Mouse (Mus musculus): ENCODE data around the gene Ctbp1. TPM values are rescaled to one million over a fixed set of nuclear protein-coding genes. Genes with fewer than 3 reads are reported as not detected.

Ctbp1 gene
- total and polyA plus RNA-seq, 2 experiments from 2014 or later, result 364 to 415 TPM

GRCm38 (mm10) chr5:33293796-33294430, 19.1 kb upstream of the Ctbp1 start:
- H3K36me3 ChIP-seq (ENCODE audit: insufficient read depth, low read length), result no peaks in the 10 kb centered on the region
- TF ChIP-seq CTCF (IDR thresholded peaks at IDR 0.05), result no peak
- H3K27ac ChIP-seq (ENCODE audit: low read depth, low read length), result no peak overlapping the region
- H3K4me1 ChIP-seq (ENCODE audit: insufficient read depth, low read length), result no peaks in the 10 kb centered on the region
- no peaks in the 10 kb centered on the region for H3K9me3 ChIP-seq (ENCODE audit: low read length)
- H3K4me3 ChIP-seq (ENCODE audit: low read depth, low read length), result no peak overlapping the region
- 35% methylated on average over 16 of the region's 16 CpGs for WGBS
- DNase-seq (ENCODE audit: low spot score) (peak; percentile 23), ATAC-seq (ENCODE audit: low FRiP score) (no peak)
- no peak overlapping the region for H3K9ac ChIP-seq (replicated peaks; ENCODE audit: low read length, poor library complexity, severe bottlenecking)
- H3K27me3 ChIP-seq (ENCODE audit: insufficient read depth, low read length), result no peaks in the 10 kb centered on the region
- H3K4me2 ChIP-seq (ENCODE audit: low read depth, low read length, poor library complexity, severe bottlenecking), result no peak overlapping the region

DNA sequence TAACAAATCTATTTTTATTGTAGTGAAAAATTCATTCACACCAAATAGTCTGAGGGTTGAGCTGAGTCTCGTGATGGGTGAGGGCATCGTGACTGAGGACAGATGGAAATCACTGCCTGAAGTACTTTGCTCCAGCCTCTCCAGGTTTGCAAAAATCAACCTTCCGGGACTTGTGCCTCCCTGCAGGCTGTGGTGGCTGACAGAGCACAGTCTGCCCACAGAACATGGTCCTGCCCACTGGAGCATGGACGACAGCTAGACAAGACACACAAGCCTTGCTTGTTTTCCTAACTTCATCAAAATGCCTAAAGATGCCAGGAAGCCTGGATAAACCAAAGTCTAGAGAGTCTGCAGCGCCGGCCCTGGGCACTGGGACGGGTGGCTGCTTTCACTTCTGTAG, 9.2 kb upstream of the Ctbp1 start:
- no peaks in the 10 kb centered on the region for H3K36me3 ChIP-seq (ENCODE audit: insufficient read depth, low read length)
- WGBS, result 60% methylated on average over 7 of the region's 7 CpGs
- no peak for DNase-seq (ENCODE audit: low spot score)
- H3K9me3 ChIP-seq (ENCODE audit: low read length), result no peaks in the 10 kb centered on the region
- no peak overlapping the region for H3K4me2 ChIP-seq (ENCODE audit: low read depth, low read length, poor library complexity, severe bottlenecking)
- TF ChIP-seq CTCF (IDR thresholded peaks at IDR 0.05), result no peak
- ATAC-seq (ENCODE audit: low FRiP score), result no peak
- H3K4me3 ChIP-seq (ENCODE audit: low read depth, low read length), result no peak overlapping the region
- H3K27me3 ChIP-seq (ENCODE audit: insufficient read depth, low read length), result no peaks in the 10 kb centered on the region
- H3K9ac ChIP-seq (replicated peaks; ENCODE audit: low read length, poor library complexity, severe bottlenecking), result no peak overlapping the region
- no peak overlapping the region for H3K27ac ChIP-seq (ENCODE audit: low read depth, low read length)
- no peaks in the 10 kb centered on the region for H3K4me1 ChIP-seq (ENCODE audit: insufficient read depth, low read length)

DNA sequence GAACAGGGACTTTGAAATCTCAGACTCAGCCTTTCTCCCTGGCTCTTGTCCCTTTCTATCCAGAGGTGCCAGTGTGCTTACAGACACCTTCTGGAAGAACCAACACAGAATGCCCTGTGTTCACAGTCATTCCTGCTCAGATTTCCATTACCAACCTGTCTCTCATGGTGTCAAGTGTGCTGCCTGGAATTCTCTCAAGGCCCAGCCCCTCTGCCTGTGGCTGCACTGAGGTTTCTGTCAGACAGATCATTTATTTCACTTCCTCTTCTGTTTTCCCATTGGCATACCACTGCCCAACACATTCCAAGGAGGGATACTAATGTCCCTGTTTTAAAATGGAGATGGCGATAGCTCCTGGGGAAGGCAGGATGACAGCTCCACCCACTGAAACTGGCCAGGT, 6.6 kb upstream of the Ctbp1 start:
- Histone ChIP-seq H3K27me3 (ENCODE audit: insufficient read depth, low read length) (no peaks in the 10 kb centered on the region), H3K9me3 (ENCODE audit: low read length) (no peaks in the 10 kb centered on the region), H3K4me3 (ENCODE audit: low read depth, low read length) (no peak overlapping the region), H3K36me3 (ENCODE audit: insufficient read depth, low read length) (no peaks in the 10 kb centered on the region), H3K9ac (replicated peaks; ENCODE audit: low read length, poor library complexity, severe bottlenecking) (no peak overlapping the region), H3K4me2 (ENCODE audit: low read depth, low read length, poor library complexity, severe bottlenecking) (no peak overlapping the region), H3K4me1 (ENCODE audit: insufficient read depth, low read length) (no peaks in the 10 kb centered on the region), H3K27ac (ENCODE audit: low read depth, low read length) (no peak overlapping the region)
- 82% methylated on average over 1 of the region's 1 CpGs for WGBS
- ATAC-seq (ENCODE audit: low FRiP score), result no peak
- TF ChIP-seq CTCF (IDR thresholded peaks at IDR 0.05), result no peak
- DNase-seq (ENCODE audit: low spot score), result no peak

DNA sequence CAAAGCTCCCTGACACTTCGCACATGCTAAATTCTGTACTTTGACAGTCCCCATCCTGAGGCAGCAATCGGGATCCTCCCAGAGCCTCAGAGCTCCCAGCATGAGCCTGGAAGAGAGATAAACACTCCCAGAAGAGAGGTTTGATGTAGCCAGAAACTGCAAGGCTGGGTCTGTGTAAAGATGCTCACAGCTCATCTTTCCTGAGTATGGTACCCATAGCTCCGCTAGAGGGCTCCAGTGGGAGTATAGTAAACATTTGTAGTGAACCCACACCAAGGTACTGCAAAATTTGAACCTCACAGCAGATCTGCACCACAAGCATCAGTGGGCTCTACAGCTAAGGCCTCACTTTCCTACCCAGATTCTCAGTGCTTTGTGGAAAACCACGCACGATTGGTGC, 4.2 kb upstream of the Ctbp1 start:
- no peaks in the 10 kb centered on the region for H3K9me3 ChIP-seq (ENCODE audit: low read length)
- TF ChIP-seq CTCF (IDR thresholded peaks at IDR 0.05), result peak; percentile 68
- H3K4me1 ChIP-seq (ENCODE audit: insufficient read depth, low read length), result no peaks in the 10 kb centered on the region
- ATAC-seq (ENCODE audit: low FRiP score) (no peak), DNase-seq (ENCODE audit: low spot score) (peak; percentile 75)
- no peak overlapping the region for H3K27ac ChIP-seq (ENCODE audit: low read depth, low read length)
- H3K4me2 ChIP-seq (ENCODE audit: low read depth, low read length, poor library complexity, severe bottlenecking), result no peak overlapping the region
- no peaks in the 10 kb centered on the region for H3K36me3 ChIP-seq (ENCODE audit: insufficient read depth, low read length)
- H3K9ac ChIP-seq (replicated peaks; ENCODE audit: low read length, poor library complexity, severe bottlenecking), result no peak overlapping the region
- WGBS, result 53% methylated on average over 5 of the region's 5 CpGs
- no peak overlapping the region for H3K4me3 ChIP-seq (ENCODE audit: low read depth, low read length)
- no peaks in the 10 kb centered on the region for H3K27me3 ChIP-seq (ENCODE audit: insufficient read depth, low read length)

DNA sequence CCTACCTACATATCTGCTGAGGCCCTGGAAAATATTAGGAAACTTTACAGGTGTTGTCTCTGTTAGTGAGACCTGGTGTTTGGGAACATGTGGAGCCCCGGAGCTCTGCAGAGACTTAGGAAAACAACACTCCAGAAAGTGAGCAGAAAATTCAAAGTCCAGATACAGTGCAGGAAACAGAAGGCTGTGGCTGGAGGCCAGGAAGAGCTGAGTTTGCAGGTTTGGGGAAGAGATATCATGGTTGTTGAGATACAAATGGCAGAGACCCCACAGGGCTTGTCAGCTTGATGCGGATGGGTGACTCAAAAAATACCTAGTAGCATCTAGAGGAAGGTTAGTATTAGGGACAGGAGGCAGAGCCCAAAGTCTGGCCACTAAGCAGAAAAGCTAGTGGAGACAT, 2.5 kb upstream of the Ctbp1 start:
- Histone ChIP-seq H3K4me1 (ENCODE audit: insufficient read depth, low read length) (peaks cover 13% of the 10 kb centered on the region; the same call in 1 of the 2 replicates), H3K27ac (ENCODE audit: low read depth, low read length) (no peak overlapping the region), H3K4me3 (ENCODE audit: low read depth, low read length) (no peak overlapping the region), H3K27me3 (ENCODE audit: insufficient read depth, low read length) (no peaks in the 10 kb centered on the region), H3K4me2 (ENCODE audit: low read depth, low read length, poor library complexity, severe bottlenecking) (no peak overlapping the region), H3K9ac (replicated peaks; ENCODE audit: low read length, poor library complexity, severe bottlenecking) (no peak overlapping the region), H3K9me3 (ENCODE audit: low read length) (no peaks in the 10 kb centered on the region), H3K36me3 (ENCODE audit: insufficient read depth, low read length) (0 out of 2 replicates have a peak, but pooled peaks cover 3% of the 10 kb centered on the region)
- no peak for TF ChIP-seq CTCF (IDR thresholded peaks at IDR 0.05)
- no peak for DNase-seq (ENCODE audit: low spot score)
- 90% methylated on average over 2 of the region's 2 CpGs for WGBS
- no peak for ATAC-seq (ENCODE audit: low FRiP score)

DNA sequence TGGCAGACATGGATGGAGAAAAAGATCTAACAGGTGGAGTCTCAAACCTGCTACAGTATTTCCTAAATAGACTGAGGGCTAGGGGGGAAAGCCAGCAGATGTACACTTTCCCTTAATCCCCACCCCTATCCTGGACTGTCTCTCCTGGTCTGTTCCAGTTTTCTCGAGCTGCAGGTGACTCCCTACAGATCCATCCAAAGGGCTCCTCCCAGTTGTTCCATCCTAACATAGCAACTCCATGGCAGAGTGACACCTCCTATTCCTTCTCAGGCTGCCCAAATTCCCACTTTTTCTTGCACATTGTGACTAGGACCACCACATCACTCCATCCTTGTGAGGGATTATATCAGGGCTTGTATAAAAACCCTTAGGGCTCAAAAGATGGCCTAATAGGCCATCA, 960 bp upstream of the Ctbp1 start:
- Histone ChIP-seq H3K36me3 (ENCODE audit: insufficient read depth, low read length) (0 out of 2 replicates have a peak, but pooled peaks cover 3% of the 10 kb centered on the region), H3K9me3 (ENCODE audit: low read length) (no peaks in the 10 kb centered on the region), H3K9ac (replicated peaks; ENCODE audit: low read length, poor library complexity, severe bottlenecking) (peak overlapping the region; percentile 88), H3K27ac (ENCODE audit: low read depth, low read length) (peak overlapping the region; percentile 98; the same call in 1 of the 2 replicates), H3K4me3 (ENCODE audit: low read depth, low read length) (peak overlapping the region; percentile 81), H3K4me1 (ENCODE audit: insufficient read depth, low read length) (peaks cover 13% of the 10 kb centered on the region; the same call in 1 of the 2 replicates), H3K27me3 (ENCODE audit: insufficient read depth, low read length) (no peaks in the 10 kb centered on the region), H3K4me2 (ENCODE audit: low read depth, low read length, poor library complexity, severe bottlenecking) (peak overlapping the region; percentile 54)
- DNase-seq (ENCODE audit: low spot score) (no peak), ATAC-seq (ENCODE audit: low FRiP score) (no peak)
- WGBS, result 13% methylated on average over 1 of the region's 1 CpGs
- no peak for TF ChIP-seq CTCF (IDR thresholded peaks at IDR 0.05)

Measured in midbrain, postnatal 0 days (tissue).